Mouse (Mus musculus) hindbrain, embryonic 15.5 days (tissue): ENCODE data around the gene Agbl5. TPM values are rescaled to one million over a fixed set of nuclear protein-coding genes. Genes with fewer than 3 reads are reported as not detected.

Experiments used
- polyA plus RNA-seq: library from polyadenylated mRNA; unstranded; fragments of >200 nt; fragmentation: Nextera tagmentation; extraction: Ambion mirVana; gene quantifications from 2 replicates; pipeline ENCODE4 v1.2.1, GENCODE M21; 2015

Gene Agbl5
- polyA plus RNA-seq, 1 experiment from 2014 or later: 25.7 TPM

Other genes starting within 250 kb of the Agbl5 start
- gene Slc35f6, start 240.8 kb upstream of the Agbl5 start, polyA plus RNA-seq: 35.1 TPM in 2 replicates
- gene Cenpa, start 221.9 kb upstream of the Agbl5 start, polyA plus RNA-seq: 52.3 and 66.5 TPM in 2 replicates
- gene Dpysl5, start 177.1 kb upstream of the Agbl5 start, polyA plus RNA-seq: 208 and 265 TPM in 2 replicates
- 138 and 157 TPM in 2 replicates for gene Mapre3, start 74.1 kb upstream of the Agbl5 start, polyA plus RNA-seq
- gene Tmem214, start 20.7 kb upstream of the Agbl5 start, polyA plus RNA-seq: 65.3 and 67.7 TPM in 2 replicates
- 242 and 266 TPM in 2 replicates for gene Ost4, start 19.1 kb downstream of the Agbl5 start, polyA plus RNA-seq
- 17.0 and 17.5 TPM in 2 replicates for gene Emilin1, start 24.7 kb downstream of the Agbl5 start, polyA plus RNA-seq
- 9.9 and 10.7 TPM in 2 replicates for gene Khk, start 32.7 kb downstream of the Agbl5 start, polyA plus RNA-seq
- gene Cgref1, start 56.9 kb downstream of the Agbl5 start, polyA plus RNA-seq: 67.3 and 68.4 TPM in 2 replicates
- 103 and 124 TPM in 2 replicates for gene Preb, start 71.7 kb downstream of the Agbl5 start, polyA plus RNA-seq
- not detected in 2 replicates for gene Tcf23, start 80.0 kb downstream of the Agbl5 start, polyA plus RNA-seq
- gene Atraid, start 159.6 kb downstream of the Agbl5 start, polyA plus RNA-seq: 161 and 176 TPM in 2 replicates
- gene Slc5a6, start 160.2 kb downstream of the Agbl5 start, polyA plus RNA-seq: 26.1 and 26.3 TPM in 2 replicates
- 15.7 and 16.9 TPM in 2 replicates for gene Cad, start 166.1 kb downstream of the Agbl5 start, polyA plus RNA-seq
- not detected in 2 replicates for gene Dnajc5g, start 217.6 kb downstream of the Agbl5 start, polyA plus RNA-seq
- gene Slc30a3, start 219.5 kb downstream of the Agbl5 start, polyA plus RNA-seq: 36.2 and 46.7 TPM in 2 replicates
- not detected in 2 replicates for gene Trim54, start 228.0 kb downstream of the Agbl5 start, polyA plus RNA-seq